Mouse (Mus musculus): ENCODE results near the gene Gm20388.

GRCm38 (mm10) chr8:123958130-123958529 is 4047.5 kb downstream of the Gm20388 start:
- TF ChIP-seq CTCF (conservative IDR thresholded peaks at IDR 0.05; ENCODE audit: insufficient read depth, insufficient read length, low read depth, low read length) (no peak), POLR2A (IDR thresholded peaks at IDR 0.05; ENCODE audit: low read depth, low read length) (no peak)

Data from kidney, adult 2 months (tissue).